Mouse (Mus musculus) heart, adult 2 months (tissue): ENCODE results near the gene Ttll8.

ENCODE experiments used
- CTCF ChIP-seq: fragments of 200-600 bp; IDR thresholded peaks from 2 replicates; pipeline ENCODE4 v1.8.1; 2022; ENCODE audit warnings: antibody characterized with exemption, mild to moderate bottlenecking, moderate library complexity
- EP300 ChIP-seq: fragments of 200-500 bp; IDR thresholded peaks from 2 replicates; pipeline ENCODE4 v1.6.1; 2011; ENCODE audit warnings: low read depth, low read length, control low read depth; ENCODE audit not compliant: insufficient read depth

DNA sequence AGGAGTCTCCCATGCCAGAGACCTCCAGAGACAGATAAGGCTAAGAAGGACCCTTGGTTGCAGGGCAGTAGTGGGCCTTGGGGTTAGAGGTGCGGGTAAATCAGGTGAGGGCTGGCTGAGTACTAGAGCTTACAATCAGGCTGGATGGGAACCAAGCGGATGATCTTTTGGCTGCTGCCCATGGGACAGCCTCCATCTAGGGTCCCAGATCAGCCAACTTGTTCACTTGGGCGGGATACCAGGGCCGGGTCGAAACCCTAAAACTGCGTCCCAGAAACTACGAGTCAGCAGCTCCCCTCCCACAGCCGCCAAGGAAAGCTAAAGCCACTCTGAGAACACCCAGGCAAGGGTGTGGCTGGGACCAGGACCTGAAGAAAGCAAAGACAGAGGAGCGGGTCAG is 101.1 kb downstream of the Ttll8 start:
- TF ChIP-seq CTCF (no peak), EP300 (no peak)
